Mouse (Mus musculus): ENCODE results near the gene Olfr524. TPM values are rescaled to one million over a fixed set of nuclear protein-coding genes. Genes with fewer than 3 reads are reported as not detected.

Olfr524 gene
- not detected for polyA plus RNA-seq (2012; fragmentation: generic; extraction: Trizol)

- Histone ChIP-seq H3K79me2 (ENCODE audit: control insufficient read depth, insufficient read depth) (no peaks in the 10 kb centered on the region), H3K4me3 (no peak within 1 kb of the TSS), H3ac (ENCODE audit: control insufficient read depth, insufficient read length) (no peak within 1 kb of the TSS), H3K36me3 (ENCODE audit: control insufficient read depth, insufficient read depth) (no peaks in the 10 kb centered on the region), H3K27me3 (ENCODE audit: control insufficient read depth, insufficient read depth, insufficient read length) (no peaks in the 10 kb centered on the region), H3K4me2 (ENCODE audit: low read depth) (no peak within 1 kb of the TSS)
- no peak for TF ChIP-seq MAX (IDR thresholded peaks at IDR 0.05; ENCODE audit: low read depth)
- no peak for TF ChIP-seq POLR2A (IDR thresholded peaks at IDR 0.05; ENCODE audit: insufficient read length, low read depth)
- no peak for TF ChIP-seq E2F4 (IDR thresholded peaks at IDR 0.05; ENCODE audit: insufficient read depth)
- no peak for TF ChIP-seq MYOD1 (IDR thresholded peaks at IDR 0.05; ENCODE audit: control insufficient read depth in 1 of 3, insufficient read length in 2 of 3, low read depth in 2 of 3)
- TF ChIP-seq SRF (IDR thresholded peaks at IDR 0.05; ENCODE audit: control insufficient read depth, insufficient read length, low read depth) = no peak
- no peak for TF ChIP-seq TCF3 (IDR thresholded peaks at IDR 0.05; ENCODE audit: insufficient read length, low read depth)
- no peak for TF ChIP-seq TCF12 (IDR thresholded peaks at IDR 0.05; ENCODE audit: insufficient read depth, poor library complexity, severe bottlenecking)
- TF ChIP-seq REST (IDR thresholded peaks at IDR 0.05; ENCODE audit: insufficient read depth, insufficient read length) = no peak
- no peak for TF ChIP-seq MYOG (IDR thresholded peaks at IDR 0.05; ENCODE audit: control insufficient read depth in 1 of 3, insufficient read depth in 1 of 3, insufficient read length in 2 of 3, low read depth in 2 of 3)
- no peak for TF ChIP-seq POLR2AphosphoS2 (IDR thresholded peaks at IDR 0.05; ENCODE audit: insufficient read length, low read depth)
- TF ChIP-seq USF1 (IDR thresholded peaks at IDR 0.05; ENCODE audit: low read depth) = no peak
- no peak for TF ChIP-seq CEBPB (IDR thresholded peaks at IDR 0.05; ENCODE audit: insufficient read depth, poor library complexity, severe bottlenecking)
Measured at GRCm38 (mm10) chr7:140205864-140206263, at the start of gene Olfr524. Gene Olfr524 (minus strand): TSS chr7:140205964.

- H3ac ChIP-seq (ENCODE audit: control insufficient read depth, insufficient read length) = no peak overlapping the region
- H3K4me2 ChIP-seq (ENCODE audit: low read depth) = no peak overlapping the region
- H3K27me3 ChIP-seq (ENCODE audit: control insufficient read depth, insufficient read depth, insufficient read length) = no peaks in the 10 kb centered on the region
- H3K4me3 ChIP-seq = no peak overlapping the region
- TF ChIP-seq MYOD1 (IDR thresholded peaks at IDR 0.05; ENCODE audit: control insufficient read depth in 1 of 3, insufficient read length in 2 of 3, low read depth in 2 of 3) (no peak), TCF12 (IDR thresholded peaks at IDR 0.05; ENCODE audit: insufficient read depth, poor library complexity, severe bottlenecking) (no peak), POLR2A (IDR thresholded peaks at IDR 0.05; ENCODE audit: insufficient read length, low read depth) (no peak), CEBPB (IDR thresholded peaks at IDR 0.05; ENCODE audit: insufficient read depth, poor library complexity, severe bottlenecking) (no peak), USF1 (IDR thresholded peaks at IDR 0.05; ENCODE audit: low read depth) (no peak), E2F4 (IDR thresholded peaks at IDR 0.05; ENCODE audit: insufficient read depth) (no peak), REST (IDR thresholded peaks at IDR 0.05; ENCODE audit: insufficient read depth, insufficient read length) (no peak), POLR2AphosphoS2 (IDR thresholded peaks at IDR 0.05; ENCODE audit: insufficient read length, low read depth) (no peak), MYOG (IDR thresholded peaks at IDR 0.05; ENCODE audit: control insufficient read depth in 1 of 3, insufficient read depth in 1 of 3, insufficient read length in 2 of 3, low read depth in 2 of 3) (no peak), MAX (IDR thresholded peaks at IDR 0.05; ENCODE audit: low read depth) (no peak)
- no peaks in the 10 kb centered on the region for H3K36me3 ChIP-seq (ENCODE audit: control insufficient read depth, insufficient read depth)
- no peaks in the 10 kb centered on the region for H3K79me2 ChIP-seq (ENCODE audit: control insufficient read depth, insufficient read depth)
Measured at GRCm38 (mm10) chr7:140253780-140254299, 48.1 kb upstream of the Olfr524 start.

- no peak within 1 kb of the TSS for H3K4me2 ChIP-seq (ENCODE audit: low read depth)
- no peaks in the 10 kb centered on the region for H3K79me2 ChIP-seq (ENCODE audit: control insufficient read depth, insufficient read depth)
- H3K4me3 ChIP-seq = no peak within 1 kb of the TSS
- H3ac ChIP-seq (ENCODE audit: control insufficient read depth, insufficient read length) = no peak within 1 kb of the TSS
- no peaks in the 10 kb centered on the region for H3K27me3 ChIP-seq (ENCODE audit: control insufficient read depth, insufficient read depth, insufficient read length)
- TF ChIP-seq USF1 (IDR thresholded peaks at IDR 0.05; ENCODE audit: low read depth) (no peak), TCF12 (IDR thresholded peaks at IDR 0.05; ENCODE audit: insufficient read depth, poor library complexity, severe bottlenecking) (no peak), REST (IDR thresholded peaks at IDR 0.05; ENCODE audit: insufficient read depth, insufficient read length) (no peak), E2F4 (IDR thresholded peaks at IDR 0.05; ENCODE audit: insufficient read depth) (no peak), POLR2AphosphoS2 (IDR thresholded peaks at IDR 0.05; ENCODE audit: insufficient read length, low read depth) (no peak), SRF (IDR thresholded peaks at IDR 0.05; ENCODE audit: control insufficient read depth, insufficient read length, low read depth) (no peak), MYOD1 (IDR thresholded peaks at IDR 0.05; ENCODE audit: control insufficient read depth in 1 of 3, insufficient read length in 2 of 3, low read depth in 2 of 3) (no peak), MYOG (IDR thresholded peaks at IDR 0.05; ENCODE audit: control insufficient read depth in 1 of 3, insufficient read depth in 1 of 3, insufficient read length in 2 of 3, low read depth in 2 of 3) (no peak), TCF3 (IDR thresholded peaks at IDR 0.05; ENCODE audit: insufficient read length, low read depth) (no peak), CEBPB (IDR thresholded peaks at IDR 0.05; ENCODE audit: insufficient read depth, poor library complexity, severe bottlenecking) (no peak), MAX (IDR thresholded peaks at IDR 0.05; ENCODE audit: low read depth) (no peak), POLR2A (IDR thresholded peaks at IDR 0.05; ENCODE audit: insufficient read length, low read depth) (no peak)
- H3K36me3 ChIP-seq (ENCODE audit: control insufficient read depth, insufficient read depth) = no peaks in the 10 kb centered on the region
Measured at GRCm38 (mm10) chr7:140247216-140247615, 41.5 kb upstream of the Olfr524 start, which contains the start of gene 5830411N06Rik. Gene 5830411N06Rik (plus strand): TSS chr7:140247284.

GRCm38 (mm10) chr7:140233696-140234095 lies 27.9 kb upstream of the Olfr524 start:
- TF ChIP-seq USF1 (IDR thresholded peaks at IDR 0.05; ENCODE audit: low read depth) = no peak
- no peak for TF ChIP-seq SRF (IDR thresholded peaks at IDR 0.05; ENCODE audit: control insufficient read depth, insufficient read length, low read depth)
- TF ChIP-seq CEBPB (IDR thresholded peaks at IDR 0.05; ENCODE audit: insufficient read depth, poor library complexity, severe bottlenecking) = no peak
- no peak for TF ChIP-seq TCF3 (IDR thresholded peaks at IDR 0.05; ENCODE audit: insufficient read length, low read depth)
- no peak for TF ChIP-seq TCF12 (IDR thresholded peaks at IDR 0.05; ENCODE audit: insufficient read depth, poor library complexity, severe bottlenecking)
- Histone ChIP-seq H3K4me3 (no peak overlapping the region), H3K4me2 (ENCODE audit: low read depth) (no peak overlapping the region), H3K36me3 (ENCODE audit: control insufficient read depth, insufficient read depth) (no peaks in the 10 kb centered on the region), H3K27me3 (ENCODE audit: control insufficient read depth, insufficient read depth, insufficient read length) (no peaks in the 10 kb centered on the region), H3ac (ENCODE audit: control insufficient read depth, insufficient read length) (no peak overlapping the region), H3K79me2 (ENCODE audit: control insufficient read depth, insufficient read depth) (no peaks in the 10 kb centered on the region)
